In the genomic region with DNA sequence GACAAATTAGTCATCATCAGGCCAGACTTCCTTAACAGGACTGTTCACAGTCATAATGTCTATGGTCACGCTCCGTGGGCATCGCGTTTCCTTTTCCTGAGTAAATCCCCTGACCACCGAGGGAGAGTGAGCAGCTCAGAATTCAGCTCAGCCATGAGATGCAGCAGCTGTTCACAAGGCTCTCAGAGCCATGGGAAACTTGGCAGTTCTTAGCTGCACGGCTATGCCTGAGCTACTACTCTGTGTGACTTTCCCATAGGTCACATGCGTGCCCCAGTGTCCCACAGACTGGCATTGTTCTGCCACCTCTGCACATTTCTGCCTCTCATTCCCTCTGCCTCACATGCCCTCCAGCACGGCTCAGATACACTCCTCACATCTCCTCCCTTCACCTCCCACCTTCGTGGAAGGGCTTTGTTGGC, we compare ENCODE assay signal across 13 mouse cellular contexts.
DNase-seq lines count a peak whose midpoint lies in the region; ATAC-seq and TF ChIP-seq lines count a peak whose summit lies in the region.
"Had no signal": no experiment of that assay in that cellular context is flagged by ENCODE, and none has a peak within 500 bp of the region (broad histone marks: within the 10 kb centered on the region; RNA-seq: fewer than 3 reads in every experiment).

No protein-coding gene starts in this region.

- WGBS in midbrain, embryonic 13.5 days, result 31% methylated on average over 9 of the region's 9 CpGs
- WGBS in midbrain, embryonic 10.5 days, result 59% methylated on average over 9 of the region's 9 CpGs
- 42% methylated on average over 9 of the region's 9 CpGs for WGBS in hindbrain, embryonic 12.5 days
- WGBS in stomach, embryonic 16.5 days, result 27% methylated on average over 9 of the region's 9 CpGs

- peak; percentile 54 for ATAC-seq in midbrain, embryonic 13.5 days
- ATAC-seq in hindbrain, embryonic 12.5 days (ENCODE audit: low FRiP score), result peak; percentile 63
- ATAC-seq in stomach, embryonic 16.5 days (ENCODE audit: insufficient read depth, low FRiP score), result peak; percentile 79

- no peak for TF ChIP-seq CTCF in gastrocnemius, adult 2 months (IDR thresholded peaks at IDR 0.05)

- no peaks in the 10 kb centered on the region for H3K9me3 ChIP-seq in midbrain, embryonic 13.5 days
- no peaks in the 10 kb centered on the region for H3K9me3 ChIP-seq in midbrain, embryonic 10.5 days (replicated peaks)
- H3K9me3 ChIP-seq in hindbrain, embryonic 12.5 days (replicated peaks), result no peaks in the 10 kb centered on the region
- no peaks in the 10 kb centered on the region for H3K9me3 ChIP-seq in stomach, embryonic 16.5 days (replicated peaks; ENCODE audit: control insufficient read depth, low read length)
- H3K9me3 ChIP-seq: embryonic facial prominence, embryonic 13.5 days had no signal

- H3K4me2 ChIP-seq in midbrain, embryonic 13.5 days (replicated peaks), result no peak overlapping the region
- H3K4me2 ChIP-seq in hindbrain, embryonic 12.5 days (replicated peaks), result no peak overlapping the region
- no peak overlapping the region for H3K4me2 ChIP-seq in stomach, embryonic 16.5 days (ENCODE audit: low read depth, low read length)
- H3K4me2 ChIP-seq: embryonic facial prominence, embryonic 13.5 days had no signal

- H3K9ac ChIP-seq in midbrain, embryonic 13.5 days (replicated peaks), result no peak overlapping the region
- H3K9ac ChIP-seq in hindbrain, embryonic 12.5 days, result no peak overlapping the region
- no peak overlapping the region for H3K9ac ChIP-seq in stomach, embryonic 16.5 days (ENCODE audit: low read length)
- H3K9ac ChIP-seq: embryonic facial prominence, embryonic 13.5 days had no signal

- no peaks in the 10 kb centered on the region for H3K27me3 ChIP-seq in midbrain, embryonic 13.5 days
- H3K27me3 ChIP-seq in midbrain, embryonic 10.5 days (ENCODE audit: low read depth, poor library complexity, severe bottlenecking), result no peaks in the 10 kb centered on the region
- no peaks in the 10 kb centered on the region for H3K27me3 ChIP-seq in hindbrain, embryonic 12.5 days
- H3K27me3 ChIP-seq in stomach, embryonic 16.5 days (ENCODE audit: control insufficient read depth, insufficient read depth, low read length), result no peaks in the 10 kb centered on the region
- H3K27me3 ChIP-seq: embryonic facial prominence, embryonic 13.5 days had no signal

- H3K27ac ChIP-seq in gastrocnemius, adult 2 months, result peak overlapping the region; percentile 73
- H3K27ac ChIP-seq in midbrain, embryonic 13.5 days, result no peak overlapping the region
- no peak overlapping the region; the same call in 1 of the 2 replicates for H3K27ac ChIP-seq in midbrain, embryonic 10.5 days (replicated peaks)
- peak overlapping the region; percentile 40; the same call in 1 of the 2 replicates for H3K27ac ChIP-seq in hindbrain, embryonic 12.5 days
- H3K27ac ChIP-seq in stomach, embryonic 16.5 days (ENCODE audit: low read length), result no peak overlapping the region
- H3K27ac ChIP-seq: embryonic facial prominence, embryonic 13.5 days; layer of hippocampus, adult 2 months had no signal

- no peaks in the 10 kb centered on the region for H3K36me3 ChIP-seq in midbrain, embryonic 13.5 days
- no peaks in the 10 kb centered on the region for H3K36me3 ChIP-seq in midbrain, embryonic 10.5 days
- H3K36me3 ChIP-seq in hindbrain, embryonic 12.5 days, result no peaks in the 10 kb centered on the region
- H3K36me3 ChIP-seq in stomach, embryonic 16.5 days (ENCODE audit: control insufficient read depth, insufficient read depth, low read length), result no peaks in the 10 kb centered on the region
- H3K36me3 ChIP-seq: embryonic facial prominence, embryonic 13.5 days had no signal

- peak; percentile 60 for DNase-seq in gastrocnemius, adult 2 months
- DNase-seq in gastrocnemius, postnatal 36 days, result no peak
- no peak for DNase-seq in midbrain, embryonic 10.5 days (ENCODE audit: low spot score)
- DNase-seq in layer of hippocampus, postnatal 36 days, result no peak
- DNase-seq in thymus, postnatal 4 days, result no peak
- DNase-seq: adrenal gland, postnatal 25 days; lung, postnatal 36 days; spleen, adult 18-20 months had no signal

- intact Hi-C loops in gastrocnemius, adult 2 months (cut with DNase I), result loop anchor here (10.0 kb wide), 2 partner anchors 408 to 478 kb away; no protein-coding TSS in a partner anchor
- intact Hi-C loops in gastrocnemius, postnatal 36 days (cut with DNase I), result loop anchor here (10.0 kb wide), 1 partner anchor 628 kb away; no protein-coding TSS in a partner anchor

- peaks cover 34% of the 10 kb centered on the region for H3K4me1 ChIP-seq in midbrain, embryonic 13.5 days (replicated peaks)
- peaks cover 23% of the 10 kb centered on the region for H3K4me1 ChIP-seq in midbrain, embryonic 10.5 days
- H3K4me1 ChIP-seq in hindbrain, embryonic 12.5 days, result peaks cover 30% of the 10 kb centered on the region
- peaks cover 5% of the 10 kb centered on the region; the same call in 1 of the 2 replicates for H3K4me1 ChIP-seq in stomach, embryonic 16.5 days (ENCODE audit: control insufficient read depth, insufficient read depth, low read length)

- H3K4me3 ChIP-seq in gastrocnemius, adult 2 months, result no peak overlapping the region
- no peak overlapping the region for H3K4me3 ChIP-seq in midbrain, embryonic 13.5 days (replicated peaks)
- H3K4me3 ChIP-seq in midbrain, embryonic 10.5 days, result no peak overlapping the region
- H3K4me3 ChIP-seq in hindbrain, embryonic 12.5 days, result no peak overlapping the region
- H3K4me3 ChIP-seq in stomach, embryonic 16.5 days (replicated peaks; ENCODE audit: low read length), result no peak overlapping the region
- H3K4me3 ChIP-seq: embryonic facial prominence, embryonic 13.5 days; layer of hippocampus, adult 2 months had no signal

Comparison
In these comparisons a context has a peak if more than half of its experiments do, and no peak if none do; other contexts are left out.
1. H3K27ac ChIP-seq: peak in gastrocnemius, adult 2 months (single experiment) and hindbrain, embryonic 12.5 days (single experiment); none in midbrain, embryonic 13.5 days (single experiment), midbrain, embryonic 10.5 days (single experiment) and stomach, embryonic 16.5 days (single experiment).
2. Peak in every context shown above with its lines, with median percentiles within 50 percentile points of each other: ATAC-seq.